Mouse (Mus musculus) embryo, embryonic 11 days (tissue): Measurements from ENCODE around the gene Nf1.
"Not testable (repeated sequence)": the region's sequence is repeated elsewhere in the genome, so short reads cannot be mapped to it uniquely, and the experiment has no call there.

Source experiments
- DNase-seq: peaks from one replicate; pipeline ENCODE4 v3.0.0-alpha.2; 2015

The Nf1 gene

GRCm38 (mm10) chr11:79339234-79339807 lies at the start of gene Nf1:
Gene Nf1 (plus strand): TSS chr11:79339693.
- DNase-seq: peak; percentile 98

GRCm38 (mm10) chr11:79290473-79290872 lies 49.0 kb upstream of the Nf1 start:
- DNase-seq: peak; percentile 41

- DNase-seq: no peak
Observed at GRCm38 (mm10) chr11:79291651-79292050, 47.8 kb upstream of the Nf1 start.

GRCm38 (mm10) chr11:79292130-79292529 lies 47.4 kb upstream of the Nf1 start:
- no peak for DNase-seq

- no peak for DNase-seq
Observed at GRCm38 (mm10) chr11:79293025-79293424, 46.5 kb upstream of the Nf1 start.

GRCm38 (mm10) chr11:79293971-79294370 lies 45.5 kb upstream of the Nf1 start:
- peak; percentile 19 for DNase-seq

GRCm38 (mm10) chr11:79296167-79296566 lies 43.3 kb upstream of the Nf1 start:
- peak; percentile 45 for DNase-seq

- DNase-seq: no peak
Observed at GRCm38 (mm10) chr11:79296856-79297491, 42.5 kb upstream of the Nf1 start, which contains the start of gene Gm9964. Gene Gm9964 (minus strand): TSS chr11:79296906.

GRCm38 (mm10) chr11:79299719-79300431 lies 39.6 kb upstream of the Nf1 start:
- no peak for DNase-seq

- DNase-seq: no peak
Observed at GRCm38 (mm10) chr11:79303109-79303508, 36.4 kb upstream of the Nf1 start.

GRCm38 (mm10) chr11:79304245-79304644 lies 35.2 kb upstream of the Nf1 start:
- not testable (repeated sequence) for DNase-seq

- no peak for DNase-seq
Observed at GRCm38 (mm10) chr11:79305697-79306340, 33.7 kb upstream of the Nf1 start.

- DNase-seq: peak; percentile 57
Observed at GRCm38 (mm10) chr11:79306510-79306909, 33.0 kb upstream of the Nf1 start.

GRCm38 (mm10) chr11:79306996-79307395 lies 32.5 kb upstream of the Nf1 start:
- DNase-seq: peak; percentile 72

GRCm38 (mm10) chr11:79307560-79308200 lies 31.8 kb upstream of the Nf1 start:
- peak; percentile 39 for DNase-seq

- no peak for DNase-seq
Observed at GRCm38 (mm10) chr11:79310467-79310866, 29.0 kb upstream of the Nf1 start.

- no peak for DNase-seq
Observed at GRCm38 (mm10) chr11:79316807-79317345, 22.6 kb upstream of the Nf1 start.

GRCm38 (mm10) chr11:79319807-79320206 lies 19.7 kb upstream of the Nf1 start:
- no peak for DNase-seq

GRCm38 (mm10) chr11:79323985-79324685 lies 15.4 kb upstream of the Nf1 start:
- DNase-seq: no peak

GRCm38 (mm10) chr11:79325663-79326062 lies 13.8 kb upstream of the Nf1 start:
- no peak for DNase-seq

- DNase-seq: no peak
Observed at GRCm38 (mm10) chr11:79327106-79327505, 12.4 kb upstream of the Nf1 start.

GRCm38 (mm10) chr11:79328060-79328459 lies 11.4 kb upstream of the Nf1 start:
- DNase-seq: no peak
